Mouse (Mus musculus) spleen, adult 12 weeks (tissue): ENCODE measurements around the gene Plcxd2.
A peak's percentile ranks its signal among the peaks of the same experiment; 100 is the strongest.

Experiments
- DNase-seq: peaks from one replicate; pipeline ENCODE4 v3.0.0; 2022; ENCODE audit warnings: low spot score

Plcxd2 gene

DNA sequence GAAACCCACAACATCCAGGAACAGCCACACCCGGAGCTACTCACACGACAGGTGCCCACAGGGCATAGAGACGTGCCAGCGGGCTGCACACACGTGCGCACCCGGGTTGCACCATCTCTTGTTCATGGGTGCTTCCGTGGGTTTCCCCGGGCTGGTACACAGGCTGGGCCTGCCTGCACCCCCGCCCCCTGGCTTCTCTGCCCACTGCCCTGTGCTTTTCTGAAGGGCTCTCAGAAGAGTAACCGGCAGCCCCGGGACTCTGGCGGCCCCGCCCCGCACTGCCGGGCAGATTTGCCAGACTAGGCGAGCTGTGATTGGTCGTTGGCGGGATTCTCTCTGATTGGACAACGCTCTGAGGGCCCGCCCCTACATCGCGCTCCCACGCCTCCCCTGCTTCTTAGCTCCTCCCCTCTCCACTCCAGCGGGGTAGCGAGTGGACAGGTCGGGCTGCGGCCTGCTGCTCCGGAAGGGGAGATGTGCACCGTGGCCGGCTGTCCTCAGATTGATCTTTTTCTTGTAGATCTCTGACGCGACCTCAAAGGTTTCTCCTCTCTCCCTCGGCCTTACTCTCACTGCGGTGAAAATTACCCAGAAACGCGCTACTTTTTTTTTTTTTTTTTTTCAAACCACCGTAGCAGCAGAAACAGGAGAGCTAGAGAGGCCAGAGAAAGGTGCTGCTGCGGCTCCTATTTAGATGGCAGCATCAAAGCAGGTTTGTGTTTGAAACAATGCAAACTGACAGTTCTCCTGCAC lies at the start of gene Plcxd2:
Plcxd2 (minus strand) TSS at position 66 of the 753 bp plus-strand sequence.
- DNase-seq, result peak; percentile 79

DNA sequence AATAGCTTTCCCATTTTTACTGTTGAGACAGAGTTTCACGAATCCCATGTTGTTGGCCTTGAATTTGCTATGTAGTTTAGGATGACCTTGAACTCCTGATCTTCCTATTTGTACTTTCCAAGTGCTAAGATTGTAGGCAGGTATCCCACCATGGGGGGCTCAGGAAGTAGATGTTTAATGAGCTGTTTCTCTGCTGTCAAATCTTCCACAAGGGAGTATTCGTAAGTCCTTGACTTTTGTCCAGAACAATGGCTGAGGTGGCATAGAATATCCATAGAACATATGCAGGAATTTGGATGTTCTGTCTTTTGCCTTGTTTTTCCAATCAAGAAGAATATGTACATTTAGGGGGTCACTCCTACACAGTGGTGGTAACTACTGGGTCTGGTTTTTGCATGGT lies 36.9 kb upstream of the Plcxd2 start:
- no peak for DNase-seq

DNA sequence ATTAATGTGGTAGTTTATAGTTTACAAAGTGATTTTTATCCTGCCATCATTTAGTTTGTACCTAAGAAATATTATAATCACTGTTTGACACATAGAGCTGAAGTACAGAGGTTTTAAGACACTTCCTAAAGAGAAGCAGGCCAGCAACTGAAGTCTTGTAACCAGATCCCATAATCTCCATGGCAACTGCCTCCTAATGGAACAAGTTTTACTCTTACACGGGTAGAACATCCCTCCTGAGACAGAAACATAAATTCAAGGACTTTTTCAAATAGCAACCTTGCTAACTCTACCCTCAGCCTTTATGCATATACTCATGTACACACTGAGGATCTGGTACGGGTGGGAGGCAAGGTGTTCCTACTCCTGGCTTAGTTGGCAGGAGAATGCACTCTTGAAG lies 26.2 kb upstream of the Plcxd2 start:
- no peak for DNase-seq

DNA sequence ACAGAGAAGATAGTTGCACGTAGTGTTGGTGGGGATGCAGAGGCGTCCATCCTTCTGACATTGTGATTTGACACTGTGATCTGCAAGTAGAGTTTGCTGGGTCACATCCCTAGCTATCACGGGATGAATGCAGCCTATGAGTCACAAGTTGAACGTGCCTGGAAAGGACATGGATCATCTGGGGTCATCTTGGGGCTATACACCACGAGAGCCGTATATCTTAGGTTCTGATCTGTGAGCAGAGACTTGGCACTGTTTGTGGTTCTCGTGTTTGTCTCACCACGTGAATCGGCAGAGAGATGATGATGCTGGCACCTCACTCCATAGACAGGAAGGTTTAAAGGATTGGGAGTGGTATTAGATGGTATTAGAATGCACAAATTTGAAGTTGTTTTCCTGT lies 23.9 kb upstream of the Plcxd2 start:
- no peak for DNase-seq

DNA sequence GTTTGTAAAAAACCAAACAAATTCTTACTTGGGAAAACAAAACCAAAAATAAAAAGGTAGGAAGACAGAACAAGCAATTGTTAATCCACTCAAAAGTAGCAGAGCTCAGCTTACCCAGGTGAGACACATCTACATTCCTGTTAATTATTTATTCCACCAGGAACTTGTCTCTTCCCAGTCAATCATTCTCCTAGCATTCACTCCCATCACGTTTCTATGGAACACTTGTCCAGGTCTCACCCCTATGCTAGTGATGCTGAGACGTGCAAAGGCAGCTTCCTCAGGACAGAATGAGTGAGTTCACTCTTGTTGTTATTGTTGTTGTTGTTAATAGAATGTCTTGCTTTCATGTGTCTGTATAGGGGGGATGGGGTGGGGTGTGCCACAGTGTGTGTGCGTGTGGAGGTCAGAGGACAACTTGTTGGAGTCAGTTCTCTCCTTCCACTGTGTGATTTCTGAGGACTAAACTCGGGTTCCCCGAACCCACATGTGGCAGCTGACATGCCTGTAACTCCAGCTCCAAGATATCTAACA lies 13.0 kb upstream of the Plcxd2 start:
- no peak for DNase-seq

DNA sequence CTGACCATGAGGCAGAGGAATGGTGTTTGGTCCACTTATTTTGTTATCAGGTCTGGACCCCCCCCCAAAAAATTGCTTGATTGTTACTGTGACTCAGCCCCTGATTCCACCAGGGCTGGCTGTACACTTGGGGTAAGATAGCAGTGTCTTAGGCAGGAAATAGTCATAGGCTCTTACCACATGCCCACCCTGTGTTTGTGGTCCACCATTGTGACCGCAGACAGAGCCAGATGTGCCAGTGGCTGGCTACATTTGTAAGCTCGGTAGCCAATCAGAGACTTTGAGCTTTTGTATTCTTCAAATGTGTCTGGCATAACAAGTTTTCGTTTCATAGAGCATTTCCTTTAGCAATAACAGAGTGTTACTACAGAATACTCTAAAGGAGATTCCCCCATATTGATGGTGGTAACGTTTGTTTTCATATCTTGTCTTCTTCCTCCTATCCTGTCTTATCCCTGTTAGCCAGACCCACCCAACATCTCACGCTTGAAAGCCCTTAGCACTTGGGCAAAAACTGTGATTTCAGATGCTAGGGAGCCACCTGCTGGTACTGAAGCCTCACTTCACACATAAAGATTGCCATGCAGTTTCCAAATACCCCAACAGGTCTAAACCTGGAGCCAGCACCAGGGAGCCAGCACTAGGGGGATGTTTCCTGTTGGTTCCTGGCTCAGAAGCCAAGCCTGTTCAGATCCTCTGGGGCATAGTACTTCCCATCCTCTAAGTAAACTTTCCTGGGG lies 12.3 kb upstream of the Plcxd2 start:
- no peak for DNase-seq

DNA sequence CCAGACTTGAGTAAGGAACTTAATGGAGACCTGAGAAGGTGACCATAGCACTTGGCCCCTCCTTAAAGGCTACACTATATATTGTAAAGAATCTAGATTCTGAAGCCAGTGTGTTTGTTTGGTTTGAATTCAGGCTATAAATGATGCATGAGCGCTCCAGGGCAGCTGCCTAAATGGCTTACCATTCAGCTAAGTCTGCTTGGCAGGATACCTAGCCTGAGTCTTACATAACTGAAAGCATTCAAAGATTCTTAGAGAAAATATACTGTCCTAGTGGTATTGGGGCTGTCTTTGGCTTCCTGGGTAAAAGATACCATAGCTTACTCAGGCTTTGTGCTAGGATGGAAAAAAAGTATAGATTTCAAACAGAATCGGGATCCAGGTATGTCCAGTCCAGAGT lies 11.3 kb upstream of the Plcxd2 start:
- no peak for DNase-seq

DNA sequence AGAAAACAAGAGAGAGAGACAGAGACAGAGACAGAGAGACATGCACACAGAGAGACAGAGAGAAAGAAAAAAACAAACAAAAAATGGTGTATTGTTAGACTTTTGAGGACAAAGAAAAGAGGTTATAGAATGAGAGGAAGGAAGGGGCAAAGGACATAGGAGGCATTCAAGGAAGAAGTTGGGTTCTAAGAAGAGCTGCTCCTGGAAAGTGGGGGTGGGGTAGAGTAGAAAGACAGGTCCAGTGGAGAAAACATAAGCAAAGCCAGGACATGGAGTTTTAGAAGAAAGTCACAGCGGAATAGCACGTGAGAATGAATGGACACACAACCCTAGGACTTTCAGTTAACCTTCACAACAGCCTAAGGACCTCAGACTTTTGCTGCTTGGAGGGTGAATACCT lies 10.4 kb upstream of the Plcxd2 start:
- DNase-seq, result no peak

DNA sequence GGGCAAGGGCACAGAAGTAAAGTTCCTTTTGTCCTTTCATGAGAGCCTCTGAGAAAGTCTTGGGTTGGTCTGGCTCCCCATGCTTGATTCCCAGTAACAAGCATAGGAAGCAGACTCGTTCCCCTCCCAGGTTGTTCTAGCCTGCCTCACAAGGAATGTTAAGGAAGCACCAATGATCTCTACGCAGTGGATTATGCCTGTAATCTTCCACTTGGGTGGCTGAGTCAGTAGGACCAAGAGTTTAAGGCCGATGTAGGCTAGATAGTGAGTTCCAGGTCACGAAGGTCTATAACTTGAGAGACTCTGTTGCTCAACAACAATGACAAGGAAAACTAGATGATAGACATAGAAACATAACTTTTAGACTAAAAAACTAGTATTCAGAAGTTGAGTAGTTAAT lies 9.8 kb upstream of the Plcxd2 start:
- no peak for DNase-seq

DNA sequence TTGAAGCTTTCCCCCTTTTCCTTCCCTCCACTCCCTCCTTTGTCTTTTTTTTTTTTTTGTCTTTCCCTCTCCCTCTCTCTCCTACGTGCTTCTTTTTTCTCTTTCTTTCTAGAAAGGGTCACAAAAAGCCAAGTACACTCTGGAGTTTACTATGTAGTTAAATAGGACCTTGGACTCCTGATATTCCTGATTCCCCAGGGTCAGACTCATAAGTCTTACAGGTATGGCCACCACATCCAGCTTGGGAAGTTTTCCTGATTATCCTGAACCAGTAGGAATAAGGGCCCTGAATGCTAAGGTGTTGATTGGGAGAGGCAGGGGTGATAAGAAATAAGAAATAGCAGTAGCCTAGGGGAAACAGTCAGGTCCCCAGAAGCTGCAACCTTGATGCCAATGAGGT lies 9.3 kb upstream of the Plcxd2 start:
- no peak for DNase-seq

DNA sequence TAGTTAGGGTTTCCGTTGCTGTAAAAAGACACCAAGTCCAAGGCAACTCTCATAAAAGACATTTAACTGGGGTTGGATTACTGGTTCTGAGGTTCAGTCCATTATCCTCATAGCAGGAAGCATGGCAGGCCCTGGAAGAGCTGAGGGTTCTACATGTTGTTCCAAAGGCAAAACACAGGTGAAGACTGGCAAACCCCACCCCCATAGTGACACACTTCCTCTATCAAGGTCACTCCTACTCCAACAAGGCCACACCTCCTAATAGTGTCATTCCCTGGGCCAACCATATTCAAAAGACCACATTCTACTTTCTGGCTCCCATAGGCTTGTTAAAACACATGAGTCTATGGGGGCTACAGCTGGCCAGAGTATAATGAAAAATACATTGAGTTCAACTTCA lies 1.7 kb upstream of the Plcxd2 start:
- DNase-seq, result no peak

DNA sequence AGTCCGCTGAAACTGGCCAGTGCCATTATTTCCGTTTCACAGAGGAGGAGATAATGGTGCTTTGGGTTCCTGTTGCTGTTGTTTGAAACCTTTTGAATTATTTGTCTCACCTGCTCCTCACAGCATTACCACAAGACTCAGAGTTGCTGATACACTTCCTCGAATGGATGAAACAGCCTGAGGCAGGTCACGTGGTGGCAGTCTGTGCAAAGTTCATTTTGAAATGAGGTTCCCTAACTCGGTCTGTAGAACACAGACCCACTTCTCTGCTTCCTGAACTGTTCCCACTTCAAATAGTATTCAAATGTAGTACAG lies 845 bp upstream of the Plcxd2 start:
- no peak for DNase-seq

DNA sequence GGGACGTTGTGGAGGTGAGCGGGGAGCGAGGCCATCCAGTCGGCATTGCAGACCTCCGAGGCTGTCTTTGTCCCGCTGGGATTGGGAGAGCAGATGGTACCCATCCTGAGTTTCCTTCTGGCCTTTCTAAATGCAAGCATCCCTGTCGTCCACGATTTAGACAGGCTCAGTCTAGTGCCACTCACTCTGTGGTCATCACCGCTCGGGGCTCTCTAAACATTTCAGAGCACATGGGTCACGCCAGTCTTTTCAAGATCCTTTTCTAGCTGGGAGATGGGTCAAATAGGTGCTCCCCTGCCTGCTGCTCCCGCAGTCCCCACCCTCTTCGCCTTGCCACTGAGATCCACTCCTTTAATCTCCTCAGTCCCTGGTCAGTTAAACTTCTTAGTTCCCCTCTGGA lies 301 bp downstream of the Plcxd2 start:
- DNase-seq, result no peak

DNA sequence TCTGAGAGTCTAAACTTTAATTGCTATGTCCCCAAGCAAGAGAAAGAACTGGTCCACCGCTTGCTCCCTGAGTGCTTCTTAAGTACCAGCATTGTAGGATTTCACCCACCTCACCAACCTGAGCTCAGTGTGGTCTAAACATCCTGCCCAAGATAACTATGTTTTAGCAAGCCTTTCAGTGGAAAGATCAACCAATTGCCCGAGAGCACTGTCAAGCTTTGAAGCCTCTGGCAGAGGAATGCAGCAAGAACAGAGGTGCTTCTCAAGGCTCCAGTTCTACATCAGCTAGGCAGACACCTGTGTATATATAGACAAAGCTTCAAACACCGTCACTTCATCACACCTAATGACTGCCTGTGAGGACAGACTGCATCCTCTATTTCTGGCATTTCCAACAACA lies 1.3 kb downstream of the Plcxd2 start:
- DNase-seq, result no peak

DNA sequence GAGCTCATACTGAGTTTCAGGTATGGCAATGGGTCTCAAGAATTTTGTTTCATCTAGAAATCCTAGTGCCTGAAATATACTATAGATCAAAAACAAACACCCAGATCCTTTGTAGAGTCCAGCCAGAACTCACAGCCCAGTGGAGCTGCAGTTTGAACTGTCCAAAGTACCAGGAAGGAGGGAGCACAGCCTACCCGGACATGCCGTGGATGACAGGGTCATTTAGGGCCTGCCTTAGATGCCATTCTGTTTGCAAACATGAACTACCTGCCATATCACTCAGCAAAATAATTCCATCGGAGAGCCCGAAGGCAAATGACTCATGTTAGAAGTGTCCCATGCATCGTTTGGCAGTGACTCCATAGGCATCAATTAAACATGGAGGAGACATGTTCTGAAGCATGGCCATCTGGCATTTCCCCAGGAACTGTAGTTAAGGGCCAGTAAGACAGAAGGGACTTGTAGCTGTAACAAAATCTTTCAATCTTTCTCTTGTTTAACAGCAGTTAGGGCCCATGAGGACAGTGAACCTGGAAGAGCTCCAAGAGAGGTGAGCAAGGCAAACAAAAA lies 1.9 kb downstream of the Plcxd2 start:
- no peak for DNase-seq

DNA sequence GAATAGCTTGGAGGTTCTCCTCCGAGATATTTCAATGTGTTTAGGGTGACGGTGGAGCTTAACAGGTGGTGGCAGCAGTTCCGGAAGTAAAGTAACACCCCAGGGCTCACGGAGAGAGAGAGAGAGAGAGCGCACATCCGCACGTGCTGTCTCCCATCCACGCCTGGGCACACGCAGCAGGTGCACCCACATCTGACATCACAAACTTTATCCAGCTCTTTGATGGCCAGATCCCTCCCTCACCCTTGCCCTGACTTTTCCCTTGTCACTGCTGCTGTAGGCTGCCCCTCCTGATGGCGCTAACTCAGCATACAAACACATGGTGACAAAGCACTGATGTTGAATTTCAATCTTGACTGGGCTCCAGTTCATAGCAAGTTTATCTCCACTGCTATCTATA lies 3.8 kb downstream of the Plcxd2 start:
- DNase-seq, result no peak

DNA sequence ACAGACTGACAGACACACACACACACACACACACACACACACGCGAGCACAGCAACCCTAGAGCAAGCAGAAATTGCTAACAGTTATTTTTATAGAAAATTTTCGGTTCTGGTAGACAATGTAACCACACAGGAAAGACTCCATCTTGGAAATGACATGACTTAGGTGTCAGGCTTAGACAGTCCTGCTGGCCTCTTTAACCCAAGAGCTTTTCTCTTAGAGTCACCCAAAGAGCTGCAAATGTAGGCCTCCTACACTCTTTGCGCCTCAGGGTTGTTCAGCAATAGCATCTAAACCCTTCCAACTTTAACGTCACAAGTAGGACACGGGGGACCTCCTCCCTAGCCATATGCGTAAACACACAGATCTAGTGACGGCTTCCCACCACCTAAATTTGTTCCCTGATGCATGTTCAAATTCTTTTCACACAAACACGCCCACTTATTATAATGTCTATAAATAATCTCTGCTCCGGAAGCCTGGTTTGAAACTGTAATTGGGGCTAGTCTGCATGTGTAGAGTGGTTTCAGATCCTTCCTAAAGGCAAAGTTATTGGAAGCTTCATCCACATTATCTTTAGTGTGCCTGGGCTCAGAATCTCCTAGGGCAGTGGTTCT lies 8.4 kb downstream of the Plcxd2 start:
- no peak for DNase-seq

DNA sequence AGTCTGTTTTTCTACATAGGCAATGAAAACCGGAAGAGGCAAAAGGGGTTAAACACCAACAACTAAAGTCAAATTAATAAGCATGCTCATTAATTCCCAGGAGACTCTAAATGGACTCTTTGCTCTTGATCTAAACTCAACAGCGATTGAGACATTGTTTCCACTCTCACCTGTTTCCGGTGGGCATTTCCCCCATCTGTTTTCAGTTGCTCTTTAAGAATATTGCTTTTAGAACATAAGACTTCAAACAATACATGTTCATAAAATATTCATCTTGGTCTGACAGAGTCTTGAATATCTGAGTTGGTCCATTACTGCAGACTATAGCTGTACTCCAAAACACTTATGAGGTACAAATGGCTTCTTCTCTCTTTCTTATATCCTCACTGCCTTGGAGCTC lies 9.0 kb downstream of the Plcxd2 start:
- no peak for DNase-seq

DNA sequence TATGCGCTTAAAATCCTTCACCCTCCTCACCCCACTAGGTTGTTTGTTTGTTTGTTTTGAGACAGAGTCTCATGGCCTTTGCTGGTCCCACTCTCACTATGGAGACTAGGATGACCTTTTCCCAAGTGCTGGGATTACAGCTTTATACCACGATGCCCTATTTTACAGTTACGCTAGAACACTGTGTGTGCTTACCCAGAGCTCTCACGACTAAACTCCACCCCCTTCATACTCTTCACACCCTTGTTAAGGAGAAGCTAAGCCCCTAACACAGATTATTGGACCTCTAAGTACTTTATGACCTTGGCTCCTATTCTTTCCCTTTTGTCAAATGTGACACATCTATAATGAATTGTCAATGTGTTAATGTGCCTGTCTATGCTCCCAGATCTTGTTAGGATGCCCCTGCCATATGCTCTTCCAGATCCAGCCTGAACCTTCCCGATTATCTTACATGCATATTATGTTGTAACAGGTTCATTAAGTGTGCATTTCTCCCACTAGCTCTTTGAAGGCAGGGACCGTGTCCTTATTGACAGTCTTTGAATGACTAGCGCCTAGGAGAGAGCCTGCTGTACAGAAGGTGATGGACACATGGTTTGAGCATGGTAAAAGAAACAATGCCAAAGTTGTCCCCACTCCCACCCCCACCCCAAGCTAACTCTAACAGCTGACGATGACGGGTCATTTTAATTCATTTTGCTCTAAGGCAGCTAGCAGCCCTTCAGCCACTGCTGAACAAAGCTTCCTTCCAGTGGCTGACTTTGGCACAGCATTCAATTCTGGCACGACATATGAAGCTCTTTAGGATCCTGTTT lies 10.4 kb downstream of the Plcxd2 start:
- no peak for DNase-seq

DNA sequence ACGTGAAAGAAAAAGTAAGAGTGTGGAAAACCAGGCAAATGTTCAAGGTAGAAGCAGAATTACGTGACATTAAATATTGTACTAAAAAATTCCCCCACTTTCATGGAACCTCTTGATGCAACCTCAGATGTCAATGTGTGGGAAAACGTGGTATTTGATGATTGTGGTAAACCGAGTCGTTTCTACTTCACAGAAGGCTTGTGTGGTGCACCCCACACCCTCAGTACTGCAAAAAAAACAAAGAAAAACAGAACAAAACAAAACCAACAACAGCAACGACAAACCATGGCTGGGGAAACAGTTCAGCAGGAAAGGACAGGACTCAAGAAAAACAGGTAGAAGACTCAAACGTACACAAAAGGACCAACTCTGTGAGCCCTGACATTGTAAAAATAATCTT lies 11.8 kb downstream of the Plcxd2 start:
- no peak for DNase-seq

DNA sequence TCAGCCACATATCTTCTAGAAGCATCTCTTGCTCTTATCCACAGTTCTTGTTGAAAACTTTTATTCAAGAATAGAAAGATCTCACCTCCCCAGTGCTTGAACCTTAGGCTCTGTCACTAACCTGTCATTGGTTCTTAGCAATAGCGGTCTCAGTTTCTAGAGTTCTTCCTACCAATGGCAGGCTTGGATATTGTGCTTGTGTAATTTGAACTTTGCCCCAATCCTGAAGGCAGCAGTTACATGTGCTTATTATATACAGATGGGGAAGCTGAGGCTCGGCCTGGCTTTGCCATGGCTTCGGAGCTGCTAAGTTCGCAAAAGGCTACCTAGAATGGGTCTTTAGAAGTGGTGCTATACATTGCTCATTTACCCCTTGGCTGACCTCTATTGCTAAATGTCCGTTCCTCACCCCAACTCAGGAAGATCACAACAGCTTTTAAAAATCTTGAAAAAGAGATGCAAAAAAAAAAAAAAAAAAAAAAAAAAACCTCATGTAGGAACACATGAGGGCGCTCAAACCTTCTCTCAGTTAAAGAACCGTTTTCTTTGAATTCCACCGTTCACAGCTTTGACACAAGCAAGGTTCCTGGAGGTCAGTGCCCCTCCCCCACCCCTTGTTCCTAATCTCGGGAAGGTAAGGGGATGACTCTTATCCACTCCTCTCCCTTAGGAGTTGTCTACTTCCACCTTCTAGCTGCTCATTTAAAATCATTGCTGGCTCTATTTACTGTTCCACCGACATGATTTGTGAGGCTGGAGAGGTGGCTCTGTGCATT lies 18.9 kb downstream of the Plcxd2 start:
- no peak for DNase-seq
